Mouse (Mus musculus): ENCODE measurements around the gene Copa.

GRCm38 (mm10) chr1:172162959-172163358 is 80.6 kb downstream of the Copa start:
- TF ChIP-seq CTCF (IDR thresholded peaks at IDR 0.05; ENCODE audit: low read depth, low read length) (no peak), POLR2A (IDR thresholded peaks at IDR 0.05; ENCODE audit: insufficient read depth, low read length) (no peak), EP300 (IDR thresholded peaks at IDR 0.05; ENCODE audit: insufficient read depth, low read depth, low read length) (no peak)

Data from ES-Bruce4 (cell line).